Mouse (Mus musculus) stomach, postnatal 0 days (tissue): ENCODE results near the gene Trim72. TPM values are rescaled to one million over a fixed set of nuclear protein-coding genes. Genes with fewer than 3 reads are reported as not detected.

Experiments used
- ATAC-seq: fragments of 200-750 bp; cut with Nextera tagmentation; 2 replicates; pipeline ENCODE4 v1.8.0; 2017; ENCODE audit not compliant: low FRiP score, low TSS enrichment
- DNase-seq: peaks from one replicate; pipeline ENCODE4 v3.0.0-alpha.2; 2016; ENCODE audit warnings: low spot score
- H3K27ac ChIP-seq: fragments of 300-500 bp; sonication (generic); replicated peaks from 2 replicates; pipeline ENCODE4 v1.5.1; 2014; ENCODE audit warnings: mild to moderate bottlenecking, control low read depth
- H3K27me3 ChIP-seq: fragments of 300-500 bp; sonication (generic); 2 replicates; pipeline ENCODE4 v1.6.1; 2014; ENCODE audit warnings: low read length; ENCODE audit not compliant: control insufficient read depth, insufficient read depth
- H3K36me3 ChIP-seq: fragments of 300-500 bp; sonication (generic); 2 replicates; pipeline ENCODE4 v1.6.1; 2014; ENCODE audit warnings: low read length, mixed read lengths; ENCODE audit not compliant: control insufficient read depth, insufficient read depth
- H3K4me1 ChIP-seq: fragments of 300-500 bp; sonication (generic); replicated peaks from 2 replicates; pipeline ENCODE4 v1.6.1; 2014; ENCODE audit warnings: antibody characterized with exemption; ENCODE audit not compliant: control insufficient read depth, insufficient read depth
- H3K4me2 ChIP-seq: fragments of 300-500 bp; sonication (generic); replicated peaks from 2 replicates; pipeline ENCODE4 v1.6.1; 2014; ENCODE audit warnings: low read depth, mild to moderate bottlenecking, control low read depth, moderate library complexity
- H3K4me3 ChIP-seq: fragments of 300-500 bp; sonication (generic); 2 replicates; pipeline ENCODE4 v1.5.1; 2014; ENCODE audit warnings: low read depth, low read length, control low read depth
- H3K9ac ChIP-seq: fragments of 300-500 bp; sonication (generic); 2 replicates; pipeline ENCODE4 v1.6.1; 2014; ENCODE audit warnings: mild to moderate bottlenecking, low read length, control low read depth, mixed read lengths
- H3K9me3 ChIP-seq: fragments of 300-500 bp; sonication (generic); 2 replicates; pipeline ENCODE4 v1.6.1; 2016; ENCODE audit warnings: low read length; ENCODE audit not compliant: control insufficient read depth
- CTCF ChIP-seq: IDR thresholded peaks from 2 replicates; pipeline ENCODE4 v1.5.1; 2016; ENCODE audit warnings: antibody characterized with exemption, low read depth, mild to moderate bottlenecking, moderate library complexity
- EP300 ChIP-seq: optimal IDR thresholded peaks from 2 replicates; pipeline ENCODE3; 2016; ENCODE audit warnings: antibody characterized with exemption
- WGBS: fragments of 180-500 bp; shearing (Covaris S2); extraction: QIAGEN DNeasy Blood & Tissue Kit; methylation state at CpG from one replicate; pipeline ENCODE4 v1.1.7; 2014; 5-methylcytosine and 5-hydroxymethylcytosine counted together
- polyA plus RNA-seq: library from polyadenylated mRNA; unstranded; fragments of >200 nt; fragmentation: Nextera tagmentation; extraction: Ambion mirVana; gene quantifications from 2 replicates; pipeline ENCODE4 v1.2.1, GENCODE M21; 2015

Gene Trim72
- polyA plus RNA-seq, 1 experiment from 2014 or later: 0.38 TPM

- Histone ChIP-seq H3K36me3 (no peaks in the 10 kb centered on the region), H3K9ac (no peak overlapping the region), H3K4me2 (no peak overlapping the region), H3K9me3 (no peaks in the 10 kb centered on the region), H3K4me1 (no peaks in the 10 kb centered on the region), H3K27me3 (no peaks in the 10 kb centered on the region), H3K4me3 (no peak overlapping the region), H3K27ac (no peak overlapping the region)
- 72% methylated on average over 4 of the region's 4 CpGs for WGBS
- DNase-seq (no peak), ATAC-seq (no peak)
- TF ChIP-seq EP300: no peak
- no peak for TF ChIP-seq CTCF
These were observed 55.3 kb downstream of the Trim72 start for GRCm38 (mm10) chr7:128059091-128059490.

Other genes starting within 250 kb of the Trim72 start
- 18.6 and 20.0 TPM in 2 replicates for gene Orai3, start 234.1 kb upstream of the Trim72 start, polyA plus RNA-seq
- gene Setd1a, start 227.3 kb upstream of the Trim72 start, polyA plus RNA-seq: 6.9 and 8.0 TPM in 2 replicates
- gene Gm49388, start 218.3 kb upstream of the Trim72 start, polyA plus RNA-seq: not detected in 2 replicates
- 31.7 and 32.3 TPM in 2 replicates for gene Hsd3b7, start 203.3 kb upstream of the Trim72 start, polyA plus RNA-seq
- gene Stx4a, start 179.7 kb upstream of the Trim72 start, polyA plus RNA-seq: 28.4 and 28.8 TPM in 2 replicates
- gene Stx1b, start 179.4 kb upstream of the Trim72 start, polyA plus RNA-seq: 0.80 and 1.2 TPM in 2 replicates
- 3.6 and 3.8 TPM in 2 replicates for gene Zfp646, start 127.7 kb upstream of the Trim72 start, polyA plus RNA-seq
- gene Zfp668, start 127.1 kb upstream of the Trim72 start, polyA plus RNA-seq: 6.5 and 6.6 TPM in 2 replicates
- 0.23 and 0.35 TPM in 2 replicates for gene Prss53, start 113.0 kb upstream of the Trim72 start, polyA plus RNA-seq
- gene Gm21974, start 108.5 kb upstream of the Trim72 start, polyA plus RNA-seq: not detected in 2 replicates
- 123 and 130 TPM in 2 replicates for gene Vkorc1, start 108.3 kb upstream of the Trim72 start, polyA plus RNA-seq
- 102 and 106 TPM in 2 replicates for gene Bckdk, start 99.9 kb upstream of the Trim72 start, polyA plus RNA-seq
- 15.1 and 16.6 TPM in 2 replicates for gene Kat8, start 91.4 kb upstream of the Trim72 start, polyA plus RNA-seq
- gene Prss8, start 73.8 kb upstream of the Trim72 start, polyA plus RNA-seq: 77.4 and 85.3 TPM in 2 replicates
- 9.1 and 9.7 TPM in 2 replicates for gene Prss36, start 57.2 kb upstream of the Trim72 start, polyA plus RNA-seq
- gene Fus, start 36.5 kb upstream of the Trim72 start, polyA plus RNA-seq: 124 and 130 TPM in 2 replicates
- gene Pycard, start 10.1 kb upstream of the Trim72 start, polyA plus RNA-seq: 266 and 273 TPM in 2 replicates
- 0.91 and 0.99 TPM in 2 replicates for gene Itgam, start 58.7 kb downstream of the Trim72 start, polyA plus RNA-seq
- gene Gm49368, start 58.7 kb downstream of the Trim72 start, polyA plus RNA-seq: not detected in 2 replicates
- 0.19 and 0.22 TPM in 2 replicates for gene Itgax, start 125.6 kb downstream of the Trim72 start, polyA plus RNA-seq
- gene Itgad, start 150.4 kb downstream of the Trim72 start, polyA plus RNA-seq: not detected in 2 replicates
- 0.24 and 0.46 TPM in 2 replicates for gene Cox6a2, start 202.4 kb downstream of the Trim72 start, polyA plus RNA-seq
- 10.7 and 12.4 TPM in 2 replicates for gene Armc5, start 233.4 kb downstream of the Trim72 start, polyA plus RNA-seq
- 4.6 and 5.0 TPM in 2 replicates for gene 9130023H24Rik, start 234.1 kb downstream of the Trim72 start, polyA plus RNA-seq
- 167 and 178 TPM in 2 replicates for gene Tgfb1i1, start 242.9 kb downstream of the Trim72 start, polyA plus RNA-seq